Mouse (Mus musculus): ENCODE results near the gene Tpsg1. TPM values are rescaled to one million over a fixed set of nuclear protein-coding genes. Genes with fewer than 3 reads are reported as not detected.

Gene Tpsg1
- total RNA-seq, 2 experiments from 2014 or later, result not detected

- no peak for DNase-seq
Observed at GRCm38 (mm10) chr17:25408302-25408999, 39.4 kb downstream of the Tpsg1 start.

- DNase-seq, result no peak
Observed at GRCm38 (mm10) chr17:25409621-25410020, 40.5 kb downstream of the Tpsg1 start.

- no peak for DNase-seq
Observed at GRCm38 (mm10) chr17:25410180-25410579, 41.1 kb downstream of the Tpsg1 start.

- no peak for DNase-seq
Observed at GRCm38 (mm10) chr17:25410786-25411185, 41.7 kb downstream of the Tpsg1 start.

GRCm38 (mm10) chr17:25411251-25411650, 42.2 kb downstream of the Tpsg1 start:
- no peak for DNase-seq

GRCm38 (mm10) chr17:25414209-25414608, 45.1 kb downstream of the Tpsg1 start:
- DNase-seq, result no peak

- no peak for DNase-seq
Observed at GRCm38 (mm10) chr17:25414917-25415316, 45.8 kb downstream of the Tpsg1 start.

GRCm38 (mm10) chr17:25415421-25415913, 46.4 kb downstream of the Tpsg1 start:
- DNase-seq, result no peak

- DNase-seq, result no peak
Observed at GRCm38 (mm10) chr17:25416219-25416618, 47.1 kb downstream of the Tpsg1 start.

- no peak for DNase-seq
Observed at GRCm38 (mm10) chr17:25417990-25418389, 48.9 kb downstream of the Tpsg1 start.

- no peak for DNase-seq
Observed at GRCm38 (mm10) chr17:25418926-25419325, 49.9 kb downstream of the Tpsg1 start.

GRCm38 (mm10) chr17:25420998-25421397, 51.9 kb downstream of the Tpsg1 start:
- no peak for DNase-seq

Other genes with a start within 250 kb of the Tpsg1 start
- 1 to 10 TPM; 7.3 to 8.7 TPM for gene Ptx4, start 248.5 kb upstream of the Tpsg1 start, total RNA-seq (2021)
- gene Clcn7, start 235.9 kb upstream of the Tpsg1 start, total RNA-seq (2021), result 10 to 100 TPM; 14.0 to 20.0 TPM
- under 1 TPM; 0.09 TPM for gene Ccdc154, start 206.8 kb upstream of the Tpsg1 start, total RNA-seq (2021)
- not detected for gene Gm38655, start 193.8 kb upstream of the Tpsg1 start, total RNA-seq (2021)
- 10 to 100 TPM; 12.3 to 12.4 TPM for gene BC003965, start 184.7 kb upstream of the Tpsg1 start, total RNA-seq (2021)
- gene Unkl, start 180.9 kb upstream of the Tpsg1 start, total RNA-seq (2021), result 1 to 10 TPM; 6.8 to 8.0 TPM
- 10 to 100 TPM; 13.1 to 13.5 TPM for gene Gnptg, start 129.1 kb upstream of the Tpsg1 start, total RNA-seq (2021)
- 10 to 100 TPM; 21.0 to 21.3 TPM for gene Tsr3, start 129.1 kb upstream of the Tpsg1 start, total RNA-seq (2021)
- gene Baiap3, start 112.9 kb upstream of the Tpsg1 start, total RNA-seq (2021), result under 1 TPM; 0.26 to 0.59 TPM
- 100 to 1,000 TPM; 113 to 136 TPM for gene Ube2i, start 94.7 kb upstream of the Tpsg1 start, total RNA-seq (2021)
- 1 to 10 TPM; 5.0 to 5.2 TPM for gene Prss34, start 70.9 kb upstream of the Tpsg1 start, total RNA-seq (2021)
- gene Prss28, start 60.6 kb upstream of the Tpsg1 start, total RNA-seq (2021), result not detected
- not detected for gene Prss29, start 50.6 kb upstream of the Tpsg1 start, total RNA-seq (2021)
- gene Tpsab1, start 23.7 kb upstream of the Tpsg1 start, total RNA-seq (2021), result 1 to 10 TPM; 7.2 to 8.4 TPM
- 10 to 100 TPM; 21.3 to 26.2 TPM for gene Tpsb2, start 3.0 kb upstream of the Tpsg1 start, total RNA-seq (2021)
- gene Cacna1h, start 64.5 kb downstream of the Tpsg1 start, total RNA-seq (2021), result 1 to 10 TPM; 3.2 to 7.0 TPM
- gene Tekt4, start 85.3 kb downstream of the Tpsg1 start, total RNA-seq (2021), result not detected
- not detected for gene Sstr5, start 128.0 kb downstream of the Tpsg1 start, total RNA-seq (2021)
- 10 to 100 TPM; 15.2 to 20.2 TPM for gene Sox8, start 201.4 kb downstream of the Tpsg1 start, total RNA-seq (2021)
- 10 to 100 TPM; 11.5 to 14.5 TPM for gene Lmf1, start 209.8 kb downstream of the Tpsg1 start, total RNA-seq (2021)

Measured in gastrocnemius, postnatal 10 days (tissue).